Mouse (Mus musculus) ES-Bruce4 (cell line): ENCODE measurements around the gene Lrrc8a.

Experiments used
- CTCF ChIP-seq: IDR thresholded peaks from one replicate; pipeline ENCODE4 v1.8.1; 2011; ENCODE audit warnings: low read depth, low read length
- EP300 ChIP-seq: IDR thresholded peaks from 2 replicates; pipeline ENCODE4 v1.6.1; 2011; ENCODE audit warnings: low read depth, low read length; ENCODE audit not compliant: insufficient read depth
- POLR2A ChIP-seq: IDR thresholded peaks from one replicate; pipeline ENCODE4 v1.8.1; 2011; ENCODE audit warnings: low read length; ENCODE audit not compliant: insufficient read depth

DNA sequence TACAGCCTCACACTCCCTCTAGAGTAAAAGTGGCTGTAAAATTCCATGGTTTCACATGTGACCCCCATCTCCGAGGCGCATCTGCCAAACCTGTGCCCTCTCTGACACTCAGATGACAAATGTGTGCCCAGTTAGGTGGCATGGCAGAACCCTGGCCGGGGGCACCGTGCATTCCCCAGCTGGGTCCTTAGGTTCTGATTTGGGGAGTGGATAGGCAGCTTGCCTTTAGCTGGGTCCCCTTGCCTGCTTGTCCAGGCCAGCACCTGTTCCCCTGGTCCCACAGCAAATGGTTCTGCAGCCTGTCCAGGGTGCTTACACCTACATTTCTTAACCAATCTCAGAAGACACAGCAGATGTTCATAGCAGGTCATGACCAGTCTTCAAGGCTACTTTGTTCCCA is 5.9 kb downstream of the Lrrc8a start:
- TF ChIP-seq CTCF, result no peak
- TF ChIP-seq EP300, result no peak
- TF ChIP-seq POLR2A, result no peak
